Mouse (Mus musculus): ENCODE measurements around the gene Lefty1.
"Not testable (repeated sequence)": the region's sequence is repeated elsewhere in the genome, so short reads cannot be mapped to it uniquely, and the experiment has no call there.

Lefty1 gene

GRCm38 (mm10) chr1:180919686-180920085 is 15.1 kb upstream of the Lefty1 start:
- DNase-seq (ENCODE audit: low read depth, low spot score) = peak; percentile 91

GRCm38 (mm10) chr1:180922273-180923048 is 12.4 kb upstream of the Lefty1 start:
- DNase-seq (ENCODE audit: low read depth, low spot score) = no peak

DNA sequence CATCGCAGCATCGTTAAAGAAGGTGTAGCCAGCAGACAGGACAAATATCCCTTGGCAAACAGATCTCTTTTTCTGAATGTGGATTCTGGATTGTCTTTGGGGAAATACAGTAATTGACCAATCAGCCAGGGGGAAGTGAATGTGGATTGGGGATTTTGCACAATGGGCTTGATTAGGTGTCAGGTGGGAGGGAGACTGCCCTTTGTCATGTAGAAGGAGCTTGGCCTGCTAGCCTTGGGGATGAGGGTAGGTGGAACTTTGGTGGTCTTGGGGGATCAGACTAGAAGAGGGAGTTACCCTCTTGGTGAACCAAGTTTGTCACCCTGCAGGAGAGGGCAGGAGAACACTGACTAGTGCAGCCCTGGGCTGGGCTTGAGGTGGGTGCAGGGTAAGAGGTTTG is 10.1 kb upstream of the Lefty1 start:
- peak; percentile 88 for DNase-seq (ENCODE audit: low read depth, low spot score)

DNA sequence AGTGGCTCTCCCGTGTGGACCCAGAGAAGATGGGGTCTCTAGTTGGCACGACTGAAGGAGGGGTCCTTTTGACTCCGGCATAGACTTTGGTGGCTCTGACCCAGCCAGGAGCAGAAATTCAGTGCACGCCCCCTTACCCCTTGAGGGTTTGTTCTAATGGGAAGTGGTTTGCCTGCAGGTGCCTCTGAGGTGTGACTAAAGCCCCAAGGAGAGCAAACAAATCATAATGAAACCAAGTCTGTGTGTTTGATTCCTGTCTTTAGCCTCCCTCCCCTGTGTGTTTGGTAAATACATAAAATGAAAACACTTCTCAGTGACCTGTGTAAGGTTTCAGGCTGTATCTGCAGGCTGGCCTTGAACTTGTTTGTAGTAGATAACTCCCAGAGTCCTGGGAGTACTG is 8.5 kb upstream of the Lefty1 start:
- DNase-seq (ENCODE audit: low read depth, low spot score) = no peak

GRCm38 (mm10) chr1:180929599-180929998 is 5.2 kb upstream of the Lefty1 start:
- no peak for DNase-seq (ENCODE audit: low read depth, low spot score)

GRCm38 (mm10) chr1:180931106-180931505 is 3.7 kb upstream of the Lefty1 start:
- DNase-seq (ENCODE audit: low read depth, low spot score) = no peak

- DNase-seq (ENCODE audit: low read depth, low spot score) = peak; percentile 77
These were observed 1.2 kb upstream of the Lefty1 start for GRCm38 (mm10) chr1:180933659-180934058.

DNA sequence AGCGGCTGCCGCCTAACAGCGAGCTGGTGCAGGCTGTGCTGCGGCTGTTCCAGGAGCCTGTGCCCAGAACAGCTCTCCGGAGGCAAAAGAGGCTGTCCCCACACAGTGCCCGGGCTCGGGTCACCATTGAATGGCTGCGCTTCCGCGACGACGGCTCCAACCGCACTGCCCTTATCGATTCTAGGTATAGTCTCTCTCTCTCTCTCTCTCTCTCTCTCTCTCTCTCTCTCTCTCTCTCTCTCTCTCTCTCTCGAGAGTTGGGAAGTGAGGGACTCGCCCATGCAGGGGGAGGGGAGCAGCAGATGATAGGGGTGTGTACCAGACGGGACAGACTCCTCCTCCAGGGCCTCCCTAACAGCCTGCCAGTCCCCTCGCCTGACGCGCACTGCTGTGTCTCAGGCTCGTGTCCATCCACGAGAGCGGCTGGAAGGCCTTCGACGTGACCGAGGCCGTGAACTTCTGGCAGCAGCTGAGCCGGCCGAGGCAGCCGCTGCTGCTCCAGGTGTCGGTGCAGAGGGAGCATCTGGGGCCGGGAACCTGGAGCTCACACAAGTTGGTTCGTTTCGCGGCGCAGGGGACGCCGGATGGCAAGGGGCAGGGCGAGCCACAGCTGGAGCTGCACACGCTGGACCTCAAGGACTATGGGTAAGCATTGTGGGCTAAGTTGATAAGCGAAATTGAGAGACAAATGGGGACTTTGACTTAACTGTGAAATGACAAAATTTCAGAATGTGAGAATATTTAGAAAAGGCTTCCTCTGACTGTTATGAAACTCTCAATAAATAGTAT is 2.0 kb downstream of the Lefty1 start:
- peak; percentile 67 for DNase-seq (ENCODE audit: low read depth, low spot score)

GRCm38 (mm10) chr1:180937631-180938030 is 2.8 kb downstream of the Lefty1 start:
- peak; percentile 40 for DNase-seq (ENCODE audit: low read depth, low spot score)

- not testable (repeated sequence) for DNase-seq (ENCODE audit: low read depth, low spot score)
These were observed 4.0 kb downstream of the Lefty1 start for GRCm38 (mm10) chr1:180938781-180939180.

DNA sequence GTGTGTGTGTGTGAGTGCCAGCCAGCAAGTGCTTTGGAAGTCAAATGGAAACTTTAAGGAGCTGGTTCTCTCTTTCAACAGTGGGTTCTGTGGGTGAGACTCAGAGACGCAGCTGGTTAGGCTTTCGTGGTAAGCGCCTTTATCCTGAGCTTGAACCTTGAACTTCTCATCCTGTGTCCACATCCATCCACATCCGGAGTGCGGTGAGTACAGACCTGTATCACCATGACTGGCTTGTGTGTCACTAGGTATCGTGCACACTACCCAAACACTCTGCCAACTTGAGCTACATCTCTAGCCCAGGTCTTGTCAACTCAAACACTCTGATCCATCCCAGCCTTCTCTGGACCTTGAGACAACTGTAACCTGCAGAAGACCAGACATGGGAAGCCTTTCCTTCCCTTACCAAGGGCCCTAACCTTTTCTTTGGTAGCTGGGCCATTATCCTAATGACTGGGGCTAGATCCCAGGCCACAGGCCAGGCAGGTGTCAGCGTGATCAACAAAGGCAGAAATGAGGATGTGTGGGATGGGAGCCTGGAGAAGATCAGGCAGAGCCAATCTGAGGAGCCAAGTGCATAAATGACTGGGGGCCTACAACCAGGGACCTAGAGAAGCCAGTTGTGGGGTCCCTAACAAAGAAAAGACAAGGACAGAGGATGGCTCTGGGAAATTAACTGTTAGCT is 6.1 kb downstream of the Lefty1 start:
- DNase-seq (ENCODE audit: low read depth, low spot score) = no peak

DNA sequence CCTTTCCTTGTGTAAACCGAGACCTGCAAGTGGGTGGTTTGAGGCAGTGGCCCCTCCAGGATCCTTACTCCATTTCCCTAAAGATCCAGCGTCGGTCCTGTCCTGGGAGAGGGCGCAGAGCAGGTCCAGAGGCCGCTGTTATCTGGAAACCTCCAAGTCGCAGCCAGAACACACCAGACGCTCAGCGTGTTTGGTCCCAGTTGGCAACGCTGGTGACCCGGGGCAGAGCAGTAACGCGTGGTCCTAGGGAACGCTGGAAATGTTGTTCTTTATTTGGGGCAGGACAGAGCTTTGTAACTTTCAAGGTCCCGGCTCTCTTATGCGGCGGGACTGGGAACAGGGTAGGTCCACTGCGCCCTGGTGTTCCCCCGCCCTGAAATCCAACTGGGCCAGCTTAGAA is 6.9 kb downstream of the Lefty1 start:
- no peak for DNase-seq (ENCODE audit: low read depth, low spot score)

- peak; percentile 70 for DNase-seq (ENCODE audit: low read depth, low spot score)
These were observed 7.6 kb downstream of the Lefty1 start, which contains the start of gene Tmem63a for GRCm38 (mm10) chr1:180942166-180943031. TSS of gene Tmem63a (plus strand) at chr1:180942344.

GRCm38 (mm10) chr1:180943032-180943644 is 8.3 kb downstream of the Lefty1 start:
- DNase-seq (ENCODE audit: low read depth, low spot score) = no peak

GRCm38 (mm10) chr1:180943896-180944295 is 9.1 kb downstream of the Lefty1 start:
- no peak for DNase-seq (ENCODE audit: low read depth, low spot score)

DNA sequence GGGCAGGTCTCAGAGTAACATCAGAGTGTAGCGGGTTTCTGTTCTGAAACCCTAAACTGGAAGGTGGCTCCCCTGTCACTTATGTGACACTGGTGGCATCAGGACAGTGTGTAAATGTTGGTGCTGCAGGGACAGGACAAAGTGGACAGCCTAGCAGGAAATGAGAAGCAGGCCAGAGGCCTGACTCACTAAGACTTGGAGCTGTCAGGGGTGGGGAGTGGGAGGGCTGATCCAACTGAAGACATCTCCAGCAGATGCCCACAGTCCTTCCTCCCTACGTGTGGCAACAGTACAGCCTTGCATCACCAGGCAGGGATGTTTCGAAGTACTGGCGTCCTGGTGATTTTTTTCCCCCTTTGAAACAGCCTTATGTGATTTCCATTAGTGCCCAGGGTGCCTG is 9.7 kb downstream of the Lefty1 start:
- DNase-seq (ENCODE audit: low read depth, low spot score) = no peak

- DNase-seq (ENCODE audit: low read depth, low spot score) = peak; percentile 84
These were observed 10.5 kb downstream of the Lefty1 start for GRCm38 (mm10) chr1:180945001-180945980.

- DNase-seq (ENCODE audit: low read depth, low spot score) = no peak
These were observed 11.6 kb downstream of the Lefty1 start for GRCm38 (mm10) chr1:180946448-180946847.

DNA sequence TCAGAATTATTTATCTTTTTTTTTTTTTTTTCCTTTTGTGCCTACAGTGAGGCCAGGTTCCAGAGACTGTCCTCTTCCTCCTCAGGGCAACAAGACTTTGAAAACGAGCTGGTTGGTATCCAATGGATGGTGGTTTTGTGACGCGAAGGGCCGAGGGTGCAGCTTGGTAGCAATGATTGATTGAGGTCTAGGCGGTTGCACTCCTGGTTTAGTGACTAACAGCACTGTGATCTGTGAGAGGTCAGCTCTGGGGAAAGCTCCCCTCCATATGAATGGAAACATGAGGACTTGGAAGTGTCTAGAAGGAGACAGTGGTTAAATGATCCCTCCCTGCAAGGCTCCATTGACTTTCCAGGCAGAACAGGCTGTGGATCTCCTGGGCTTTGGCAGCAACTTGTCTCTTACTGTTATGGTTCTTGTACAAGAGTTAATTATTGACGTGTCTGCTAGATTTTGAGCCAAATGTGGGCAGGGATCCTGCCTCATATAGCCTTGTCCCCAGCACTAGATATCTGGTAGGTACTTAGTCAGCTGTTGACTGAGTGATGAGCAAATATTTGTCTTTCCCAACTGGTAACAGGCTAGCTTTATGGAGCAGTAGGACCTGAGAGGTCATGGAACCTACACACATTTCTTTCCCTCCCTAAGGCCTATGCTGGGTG is 17.4 kb downstream of the Lefty1 start:
- DNase-seq (ENCODE audit: low read depth, low spot score) = no peak

Data from ZHBTc4 (cell line).